ENCODE assay signal across 1 mouse cellular context in the genomic region with DNA sequence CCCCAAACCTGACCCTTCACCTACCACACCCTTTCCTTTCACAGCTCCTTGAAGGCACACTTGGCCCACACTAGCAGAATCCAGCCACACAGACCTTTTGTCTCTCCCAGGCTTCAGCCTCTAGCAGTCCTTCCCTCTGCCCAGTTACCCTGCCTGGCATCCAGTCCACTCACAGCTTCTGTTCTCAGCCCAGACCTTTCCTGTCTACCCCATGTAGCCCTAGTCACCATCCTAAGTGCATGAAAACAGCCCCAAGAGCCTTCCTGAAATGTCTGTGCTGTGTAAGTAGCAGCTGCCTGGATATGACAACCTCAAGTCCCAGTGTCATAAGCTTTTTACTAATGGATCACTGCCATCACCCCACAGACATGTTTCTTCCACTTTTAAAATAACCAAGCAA.
TF ChIP-seq lines count a peak whose summit lies in the region.

No protein-coding gene starts in this region.

TF ChIP-seq in CH12.LX, 34 proteins besides CTCF, POLR2A, EP300 and RAD21:
- TF ChIP-seq ZKSCAN1 (IDR thresholded peaks at IDR 0.05; ENCODE audit: borderline replicate concordance, low read depth, low read length): no peak
- TF ChIP-seq ELF1 (IDR thresholded peaks at IDR 0.05; ENCODE audit: low read depth, low read length): no peak
- TF ChIP-seq USF2 (conservative IDR thresholded peaks at IDR 0.05; ENCODE audit: low read depth, low read length): no peak
- TF ChIP-seq CHD1 (IDR thresholded peaks at IDR 0.05; ENCODE audit: low read depth, low read length): no peak
- TF ChIP-seq SMC3 (IDR thresholded peaks at IDR 0.05; ENCODE audit: low read depth, low read length): no peak
- TF ChIP-seq MYC (IDR thresholded peaks at IDR 0.05; ENCODE audit: low read depth, low read length): no peak
- no peak for TF ChIP-seq ZC3H11A (IDR thresholded peaks at IDR 0.05; ENCODE audit: low read depth, low read length)
- TF ChIP-seq MXI1 (IDR thresholded peaks at IDR 0.05; ENCODE audit: low read depth, low read length): no peak
- TF ChIP-seq CHD2 (IDR thresholded peaks at IDR 0.05; ENCODE audit: low read length): no peak
- no peak for TF ChIP-seq ETS1 (conservative IDR thresholded peaks at IDR 0.05; ENCODE audit: low read depth, low read length)
